Mouse (Mus musculus) embryonic facial prominence, embryonic 10.5 days (tissue): ENCODE data around the gene Rbm33. TPM values are rescaled to one million over a fixed set of nuclear protein-coding genes. Genes with fewer than 3 reads are reported as not detected.

Experiments
- polyA plus RNA-seq: library from polyadenylated mRNA; unstranded; fragments of >200 nt; fragmentation: Nextera tagmentation; extraction: Ambion mirVana; gene quantifications from 2 replicates; pipeline ENCODE4 v1.2.1, GENCODE M21; 2016

Gene Rbm33
- polyA plus RNA-seq, 1 experiment from 2014 or later, result 14.7 TPM

Other genes with a start within 250 kb of the Rbm33 start
- gene Insig1, start 245.8 kb upstream of the Rbm33 start, polyA plus RNA-seq, result 88.0 and 88.2 TPM in 2 replicates
- gene En2, start 151.4 kb upstream of the Rbm33 start, polyA plus RNA-seq, result 0.05 TPM in 1 of 2 replicates, not detected in the other
- 1.3 and 5.3 TPM in 2 replicates for gene Cnpy1, start 71.3 kb upstream of the Rbm33 start, polyA plus RNA-seq
- 2.1 and 3.0 TPM in 2 replicates for gene Shh, start 150.1 kb downstream of the Rbm33 start, polyA plus RNA-seq